Mouse (Mus musculus) adrenal gland, adult 2 months (tissue): ENCODE results near the gene Fam89a. TPM values are rescaled to one million over a fixed set of nuclear protein-coding genes. Genes with fewer than 3 reads are reported as not detected.

Experiments
- polyA plus RNA-seq: library from polyadenylated mRNA; depleted of rRNA; stranded (reverse); fragments of >200 nt; gene quantifications from 2 replicates; pipeline ENCODE4 v1.2.3, GENCODE M21; 2012; rRNA removed
- total RNA-seq, 2 experiments: library from RNA; stranded (reverse); gene quantifications; 2 replicates each; pipeline ENCODE4 v1.2.3; 2021

The Fam89a gene
- total and polyA plus RNA-seq, 3 experiments = 0.28 to 1.0 (median 0.43) TPM

Other genes starting within 250 kb of the Fam89a start
- 10 to 100 TPM; 38.2 to 41.8 TPM for gene Cog2, start 231.1 kb downstream of the Fam89a start, total RNA-seq
- gene Cog2, start 231.1 kb downstream of the Fam89a start, polyA plus RNA-seq = 12.9 and 13.8 TPM in 2 replicates
- gene Agt, start 182.1 kb downstream of the Fam89a start, total RNA-seq = 10 to 100 TPM in 1 of 2 experiments, 1 to 10 TPM in 1; 4.1 to 12.3 TPM
- 17.3 and 19.6 TPM in 2 replicates for gene Agt, start 182.1 kb downstream of the Fam89a start, polyA plus RNA-seq
- under 1 TPM in 1 of 2 experiments, not detected in 1; 0.26 TPM for gene Capn9, start 175.7 kb downstream of the Fam89a start, total RNA-seq
- 0.11 and 0.12 TPM in 2 replicates for gene Capn9, start 175.7 kb downstream of the Fam89a start, polyA plus RNA-seq
- gene 2310022B05Rik, start 88.5 kb downstream of the Fam89a start, total RNA-seq = 10 to 100 TPM; 34.1 to 56.7 TPM
- 37.6 and 49.4 TPM in 2 replicates for gene 2310022B05Rik, start 88.5 kb downstream of the Fam89a start, polyA plus RNA-seq
- 10 to 100 TPM; 36.4 to 43.3 TPM for gene Ttc13, start 29.8 kb downstream of the Fam89a start, total RNA-seq
- gene Ttc13, start 29.8 kb downstream of the Fam89a start, polyA plus RNA-seq = 14.6 and 16.6 TPM in 2 replicates
- 10 to 100 TPM in 1 of 2 experiments, 1 to 10 TPM in 1; 9.2 to 10.7 TPM for gene Arv1, start 29.7 kb downstream of the Fam89a start, total RNA-seq
- 12.8 and 13.9 TPM in 2 replicates for gene Arv1, start 29.7 kb downstream of the Fam89a start, polyA plus RNA-seq
- 1 to 10 TPM; 1.4 to 3.5 TPM for gene Trim67, start 41.3 kb upstream of the Fam89a start, total RNA-seq
- 0.52 and 1.0 TPM in 2 replicates for gene Trim67, start 41.3 kb upstream of the Fam89a start, polyA plus RNA-seq
- gene Gnpat, start 111.2 kb upstream of the Fam89a start, total RNA-seq = 100 to 1,000 TPM in 1 of 2 experiments, 10 to 100 TPM in 1; 81.0 to 108 TPM
- gene Gnpat, start 111.2 kb upstream of the Fam89a start, polyA plus RNA-seq = 66.9 and 77.8 TPM in 2 replicates
- 10 to 100 TPM; 25.9 to 28.0 TPM for gene 2810004N23Rik, start 111.3 kb upstream of the Fam89a start, total RNA-seq
- 7.6 and 10.7 TPM in 2 replicates for gene 2810004N23Rik, start 111.3 kb upstream of the Fam89a start, polyA plus RNA-seq
- 10 to 100 TPM; 19.9 to 24.2 TPM for gene Exoc8, start 145.9 kb upstream of the Fam89a start, total RNA-seq
- 9.1 and 10.6 TPM in 2 replicates for gene Exoc8, start 145.9 kb upstream of the Fam89a start, polyA plus RNA-seq
- gene Sprtn, start 146.1 kb upstream of the Fam89a start, total RNA-seq = 10 to 100 TPM; 19.4 to 19.9 TPM
- 7.7 and 9.7 TPM in 2 replicates for gene Sprtn, start 146.1 kb upstream of the Fam89a start, polyA plus RNA-seq
- gene Egln1, start 197.5 kb upstream of the Fam89a start, total RNA-seq = 10 to 100 TPM; 56.1 to 68.0 TPM
- 25.3 and 32.7 TPM in 2 replicates for gene Egln1, start 197.5 kb upstream of the Fam89a start, polyA plus RNA-seq